Mouse (Mus musculus): ENCODE results near the gene Sult2a7.

The Sult2a7 gene

GRCm38 (mm10) chr7:14494130-14494529 lies at the start of gene Sult2a7:
Gene Sult2a7, minus strand, starts transcription at chr7:14494230.
- DNase-seq = no peak

- no peak for DNase-seq
Measured at GRCm38 (mm10) chr7:14525280-14525679, 31.2 kb upstream of the Sult2a7 start.

- DNase-seq = no peak
Measured at GRCm38 (mm10) chr7:14522636-14523035, 28.6 kb upstream of the Sult2a7 start.

- no peak for DNase-seq
Measured at GRCm38 (mm10) chr7:14518301-14518700, 24.3 kb upstream of the Sult2a7 start.

- no peak for DNase-seq
Measured at GRCm38 (mm10) chr7:14492886-14493285, 1.1 kb downstream of the Sult2a7 start.

GRCm38 (mm10) chr7:14446534-14446933 lies 47.5 kb downstream of the Sult2a7 start, which contains the start of gene Sult2a8:
Gene Sult2a8, minus strand, starts transcription at chr7:14446769.
- no peak for DNase-seq

- no peak for DNase-seq
Measured at GRCm38 (mm10) chr7:14439581-14439980, 54.4 kb downstream of the Sult2a7 start.

- DNase-seq = no peak
Measured at GRCm38 (mm10) chr7:14438484-14438883, 55.5 kb downstream of the Sult2a7 start.

GRCm38 (mm10) chr7:14438029-14438428 lies 56.0 kb downstream of the Sult2a7 start:
- DNase-seq = no peak
